Mouse (Mus musculus): ENCODE results near the gene Magi3. TPM values are rescaled to one million over a fixed set of nuclear protein-coding genes. Genes with fewer than 3 reads are reported as not detected.
A peak's percentile ranks its signal among the peaks of the same experiment; 100 is the strongest.

The Magi3 gene
- polyA plus RNA-seq, 1 experiment from 2014 or later, result 5.5 TPM

- H3K27me3 ChIP-seq (ENCODE audit: control insufficient read depth, insufficient read depth, low read length), result no peaks in the 10 kb centered on the region
- no peak overlapping the region for H3K9ac ChIP-seq (ENCODE audit: low read length)
- H3K4me1 ChIP-seq (replicated peaks; ENCODE audit: control insufficient read depth, insufficient read depth, low read length), result no peaks in the 10 kb centered on the region
- no peak overlapping the region for H3K4me2 ChIP-seq (ENCODE audit: low read depth, low read length, severe bottlenecking)
- 94% methylated on average over 3 of the region's 3 CpGs for WGBS
- H3K9me3 ChIP-seq (ENCODE audit: control insufficient read depth, low read length), result no peaks in the 10 kb centered on the region
- ATAC-seq (replicated peaks; ENCODE audit: low FRiP score), result no peak
- DNase-seq (ENCODE audit: low spot score), result no peak
- H3K27ac ChIP-seq (ENCODE audit: low read depth, low read length), result no peak overlapping the region
- no peaks in the 10 kb centered on the region for H3K36me3 ChIP-seq (ENCODE audit: control insufficient read depth, insufficient read depth, low read length)
- H3K4me3 ChIP-seq (ENCODE audit: low read depth, low read length), result no peak overlapping the region
Observed at GRCm38 (mm10) chr3:104161347-104161746, 58.8 kb downstream of the Magi3 start.

GRCm38 (mm10) chr3:104160603-104161002, 59.6 kb downstream of the Magi3 start:
- Histone ChIP-seq H3K9ac (ENCODE audit: low read length) (no peak overlapping the region), H3K9me3 (ENCODE audit: control insufficient read depth, low read length) (no peaks in the 10 kb centered on the region), H3K4me3 (ENCODE audit: low read depth, low read length) (no peak overlapping the region), H3K4me2 (ENCODE audit: low read depth, low read length, severe bottlenecking) (no peak overlapping the region), H3K4me1 (replicated peaks; ENCODE audit: control insufficient read depth, insufficient read depth, low read length) (no peaks in the 10 kb centered on the region), H3K27me3 (ENCODE audit: control insufficient read depth, insufficient read depth, low read length) (no peaks in the 10 kb centered on the region), H3K27ac (ENCODE audit: low read depth, low read length) (no peak overlapping the region), H3K36me3 (ENCODE audit: control insufficient read depth, insufficient read depth, low read length) (no peaks in the 10 kb centered on the region)
- ATAC-seq (replicated peaks; ENCODE audit: low FRiP score) (no peak), DNase-seq (ENCODE audit: low spot score) (no peak)
- WGBS, result 92% methylated on average over 6 of the region's 6 CpGs

GRCm38 (mm10) chr3:104150146-104150545, 70.0 kb downstream of the Magi3 start:
- Histone ChIP-seq H3K27me3 (ENCODE audit: control insufficient read depth, insufficient read depth, low read length) (no peaks in the 10 kb centered on the region), H3K9ac (ENCODE audit: low read length) (no peak overlapping the region), H3K9me3 (ENCODE audit: control insufficient read depth, low read length) (no peaks in the 10 kb centered on the region), H3K27ac (ENCODE audit: low read depth, low read length) (no peak overlapping the region), H3K4me1 (replicated peaks; ENCODE audit: control insufficient read depth, insufficient read depth, low read length) (no peaks in the 10 kb centered on the region), H3K4me2 (ENCODE audit: low read depth, low read length, severe bottlenecking) (no peak overlapping the region), H3K36me3 (ENCODE audit: control insufficient read depth, insufficient read depth, low read length) (no peaks in the 10 kb centered on the region), H3K4me3 (ENCODE audit: low read depth, low read length) (no peak overlapping the region)
- 72% methylated on average over 2 of the region's 2 CpGs for WGBS
- no peak for ATAC-seq (replicated peaks; ENCODE audit: low FRiP score)
- DNase-seq (ENCODE audit: low spot score), result no peak

GRCm38 (mm10) chr3:104142376-104142775, 77.8 kb downstream of the Magi3 start:
- WGBS, result 59% methylated on average over 4 of the region's 4 CpGs
- DNase-seq (ENCODE audit: low spot score), result no peak
- no peaks in the 10 kb centered on the region for H3K9me3 ChIP-seq (ENCODE audit: control insufficient read depth, low read length)
- H3K4me3 ChIP-seq (ENCODE audit: low read depth, low read length), result no peak overlapping the region
- H3K4me2 ChIP-seq (ENCODE audit: low read depth, low read length, severe bottlenecking), result no peak overlapping the region
- no peak for ATAC-seq (replicated peaks; ENCODE audit: low FRiP score)
- no peaks in the 10 kb centered on the region for H3K4me1 ChIP-seq (replicated peaks; ENCODE audit: control insufficient read depth, insufficient read depth, low read length)
- H3K9ac ChIP-seq (ENCODE audit: low read length), result no peak overlapping the region
- no peak overlapping the region for H3K27ac ChIP-seq (ENCODE audit: low read depth, low read length)
- H3K36me3 ChIP-seq (ENCODE audit: control insufficient read depth, insufficient read depth, low read length), result no peaks in the 10 kb centered on the region
- no peaks in the 10 kb centered on the region for H3K27me3 ChIP-seq (ENCODE audit: control insufficient read depth, insufficient read depth, low read length)

- no peaks in the 10 kb centered on the region for H3K27me3 ChIP-seq (ENCODE audit: control insufficient read depth, insufficient read depth, low read length)
- H3K36me3 ChIP-seq (ENCODE audit: control insufficient read depth, insufficient read depth, low read length), result no peaks in the 10 kb centered on the region
- WGBS, result 89% methylated on average over 4 of the region's 4 CpGs
- no peak overlapping the region for H3K27ac ChIP-seq (ENCODE audit: low read depth, low read length)
- H3K4me3 ChIP-seq (ENCODE audit: low read depth, low read length), result no peak overlapping the region
- H3K4me2 ChIP-seq (ENCODE audit: low read depth, low read length, severe bottlenecking), result no peak overlapping the region
- H3K9ac ChIP-seq (ENCODE audit: low read length), result no peak overlapping the region
- DNase-seq (ENCODE audit: low spot score), result peak; percentile 46
- no peaks in the 10 kb centered on the region for H3K9me3 ChIP-seq (ENCODE audit: control insufficient read depth, low read length)
- ATAC-seq (replicated peaks; ENCODE audit: low FRiP score), result no peak
- no peaks in the 10 kb centered on the region for H3K4me1 ChIP-seq (replicated peaks; ENCODE audit: control insufficient read depth, insufficient read depth, low read length)
Observed at GRCm38 (mm10) chr3:104138953-104139450, 81.2 kb downstream of the Magi3 start.

- Histone ChIP-seq H3K4me2 (ENCODE audit: low read depth, low read length, severe bottlenecking) (no peak overlapping the region), H3K4me1 (replicated peaks; ENCODE audit: control insufficient read depth, insufficient read depth, low read length) (no peaks in the 10 kb centered on the region), H3K4me3 (ENCODE audit: low read depth, low read length) (no peak overlapping the region), H3K9ac (ENCODE audit: low read length) (no peak overlapping the region), H3K27me3 (ENCODE audit: control insufficient read depth, insufficient read depth, low read length) (no peaks in the 10 kb centered on the region), H3K27ac (ENCODE audit: low read depth, low read length) (no peak overlapping the region), H3K36me3 (ENCODE audit: control insufficient read depth, insufficient read depth, low read length) (no peaks in the 10 kb centered on the region), H3K9me3 (ENCODE audit: control insufficient read depth, low read length) (no peaks in the 10 kb centered on the region)
- WGBS, result 81% methylated on average over 1 of the region's 1 CpGs
- DNase-seq (ENCODE audit: low spot score) (no peak), ATAC-seq (replicated peaks; ENCODE audit: low FRiP score) (no peak)
Observed at GRCm38 (mm10) chr3:104125628-104126027, 94.5 kb downstream of the Magi3 start.

- Histone ChIP-seq H3K27me3 (ENCODE audit: control insufficient read depth, insufficient read depth, low read length) (no peaks in the 10 kb centered on the region), H3K4me3 (ENCODE audit: low read depth, low read length) (no peak overlapping the region), H3K36me3 (ENCODE audit: control insufficient read depth, insufficient read depth, low read length) (no peaks in the 10 kb centered on the region), H3K4me2 (ENCODE audit: low read depth, low read length, severe bottlenecking) (no peak overlapping the region), H3K9ac (ENCODE audit: low read length) (no peak overlapping the region), H3K9me3 (ENCODE audit: control insufficient read depth, low read length) (no peaks in the 10 kb centered on the region), H3K27ac (ENCODE audit: low read depth, low read length) (no peak overlapping the region), H3K4me1 (replicated peaks; ENCODE audit: control insufficient read depth, insufficient read depth, low read length) (no peaks in the 10 kb centered on the region)
- DNase-seq (ENCODE audit: low spot score), result no peak
- no peak for ATAC-seq (replicated peaks; ENCODE audit: low FRiP score)
- WGBS, result 91% methylated on average over 1 of the region's 1 CpGs
Observed at GRCm38 (mm10) chr3:104123846-104124245, 96.3 kb downstream of the Magi3 start.

- Histone ChIP-seq H3K9ac (ENCODE audit: low read length) (no peak overlapping the region), H3K9me3 (ENCODE audit: control insufficient read depth, low read length) (no peaks in the 10 kb centered on the region), H3K4me2 (ENCODE audit: low read depth, low read length, severe bottlenecking) (no peak overlapping the region), H3K27me3 (ENCODE audit: control insufficient read depth, insufficient read depth, low read length) (no peaks in the 10 kb centered on the region), H3K4me3 (ENCODE audit: low read depth, low read length) (no peak overlapping the region), H3K4me1 (replicated peaks; ENCODE audit: control insufficient read depth, insufficient read depth, low read length) (no peaks in the 10 kb centered on the region), H3K36me3 (ENCODE audit: control insufficient read depth, insufficient read depth, low read length) (no peaks in the 10 kb centered on the region), H3K27ac (ENCODE audit: low read depth, low read length) (no peak overlapping the region)
- ATAC-seq (replicated peaks; ENCODE audit: low FRiP score) (no peak), DNase-seq (ENCODE audit: low spot score) (no peak)
- whole genome bisulfite sequencing, result 82% methylated on average over 3 of the region's 3 CpGs
Observed at GRCm38 (mm10) chr3:104109478-104109877, 110.7 kb downstream of the Magi3 start.

GRCm38 (mm10) chr3:104104942-104105341, 115.2 kb downstream of the Magi3 start:
- DNase-seq (ENCODE audit: low spot score) (peak; percentile 56), ATAC-seq (replicated peaks; ENCODE audit: low FRiP score) (no peak)
- no peaks in the 10 kb centered on the region for H3K9me3 ChIP-seq (ENCODE audit: control insufficient read depth, low read length)
- H3K36me3 ChIP-seq (ENCODE audit: control insufficient read depth, insufficient read depth, low read length), result no peaks in the 10 kb centered on the region
- H3K27ac ChIP-seq (ENCODE audit: low read depth, low read length), result no peak overlapping the region
- no peaks in the 10 kb centered on the region for H3K4me1 ChIP-seq (replicated peaks; ENCODE audit: control insufficient read depth, insufficient read depth, low read length)
- no peak overlapping the region for H3K4me3 ChIP-seq (ENCODE audit: low read depth, low read length)
- H3K27me3 ChIP-seq (ENCODE audit: control insufficient read depth, insufficient read depth, low read length), result no peaks in the 10 kb centered on the region
- H3K4me2 ChIP-seq (ENCODE audit: low read depth, low read length, severe bottlenecking), result no peak overlapping the region
- H3K9ac ChIP-seq (ENCODE audit: low read length), result no peak overlapping the region
- 59% methylated on average over 1 of the region's 1 CpGs for WGBS
